Mouse (Mus musculus): ENCODE measurements around the gene Rnasek. TPM values are rescaled to one million over a fixed set of nuclear protein-coding genes. Genes with fewer than 3 reads are reported as not detected.
A peak's percentile ranks its signal among the peaks of the same experiment; 100 is the strongest.

Gene Rnasek
- polyA plus RNA-seq, 1 experiment, result 339 TPM

DNA sequence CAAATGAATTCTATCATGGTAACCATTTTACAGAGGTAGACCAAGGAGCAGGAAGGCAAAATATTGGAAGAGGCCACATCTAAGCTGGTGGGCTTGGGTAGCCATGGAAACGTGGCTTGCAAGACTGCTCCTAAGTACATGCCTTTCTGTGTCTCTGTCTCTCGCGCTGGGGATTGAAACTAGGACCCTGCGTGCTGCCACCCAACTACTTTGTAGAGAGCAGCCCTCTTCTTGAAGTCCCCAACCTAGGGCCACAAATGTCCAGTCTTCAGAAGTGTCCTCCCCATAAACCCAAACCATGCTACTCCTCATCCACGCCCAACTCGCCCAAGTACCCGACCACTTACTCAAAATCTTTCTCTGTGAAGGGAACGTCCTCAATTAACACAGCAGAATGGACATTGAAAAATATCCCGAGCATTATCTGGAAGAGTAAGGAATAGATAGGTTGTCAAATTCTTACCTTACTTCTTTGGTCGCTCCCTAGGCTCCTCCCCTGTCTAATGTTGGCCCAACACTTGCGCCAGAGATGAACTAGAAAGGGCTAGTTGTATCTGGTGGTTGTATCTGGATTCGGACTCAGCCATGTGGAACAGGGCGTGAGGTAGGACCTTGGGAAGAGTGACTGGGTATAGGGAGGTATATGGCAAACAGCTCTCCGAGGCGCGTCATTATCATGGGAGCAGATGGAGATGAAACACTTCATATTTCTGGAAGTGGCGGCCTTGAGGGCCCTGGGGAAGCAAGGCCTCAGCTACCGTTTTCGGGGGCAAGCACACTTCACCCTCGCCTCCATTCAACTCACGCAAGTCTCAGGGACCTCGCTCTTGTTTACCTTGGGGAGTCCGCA, 826 bp downstream of the Rnasek start:
- TF ChIP-seq REST (IDR thresholded peaks at IDR 0.05; ENCODE audit: insufficient read depth, insufficient read length) (no peak), POLR2AphosphoS2 (IDR thresholded peaks at IDR 0.05; ENCODE audit: insufficient read length, low read depth) (peak; percentile 21)
- H3K27me3 ChIP-seq (ENCODE audit: control insufficient read depth, insufficient read depth, insufficient read length), result peaks cover 5% of the 10 kb centered on the region
- H3ac ChIP-seq (ENCODE audit: control insufficient read depth, insufficient read length), result peak overlapping the region; percentile 4
- no peaks in the 10 kb centered on the region for H3K36me3 ChIP-seq (ENCODE audit: control insufficient read depth, insufficient read depth)
- H3K4me3 ChIP-seq, result peak overlapping the region; percentile 60
- peaks cover 13% of the 10 kb centered on the region for H3K79me2 ChIP-seq (ENCODE audit: control insufficient read depth, insufficient read depth)
- peak overlapping the region; percentile 88 for H3K4me2 ChIP-seq (ENCODE audit: low read depth)

DNA sequence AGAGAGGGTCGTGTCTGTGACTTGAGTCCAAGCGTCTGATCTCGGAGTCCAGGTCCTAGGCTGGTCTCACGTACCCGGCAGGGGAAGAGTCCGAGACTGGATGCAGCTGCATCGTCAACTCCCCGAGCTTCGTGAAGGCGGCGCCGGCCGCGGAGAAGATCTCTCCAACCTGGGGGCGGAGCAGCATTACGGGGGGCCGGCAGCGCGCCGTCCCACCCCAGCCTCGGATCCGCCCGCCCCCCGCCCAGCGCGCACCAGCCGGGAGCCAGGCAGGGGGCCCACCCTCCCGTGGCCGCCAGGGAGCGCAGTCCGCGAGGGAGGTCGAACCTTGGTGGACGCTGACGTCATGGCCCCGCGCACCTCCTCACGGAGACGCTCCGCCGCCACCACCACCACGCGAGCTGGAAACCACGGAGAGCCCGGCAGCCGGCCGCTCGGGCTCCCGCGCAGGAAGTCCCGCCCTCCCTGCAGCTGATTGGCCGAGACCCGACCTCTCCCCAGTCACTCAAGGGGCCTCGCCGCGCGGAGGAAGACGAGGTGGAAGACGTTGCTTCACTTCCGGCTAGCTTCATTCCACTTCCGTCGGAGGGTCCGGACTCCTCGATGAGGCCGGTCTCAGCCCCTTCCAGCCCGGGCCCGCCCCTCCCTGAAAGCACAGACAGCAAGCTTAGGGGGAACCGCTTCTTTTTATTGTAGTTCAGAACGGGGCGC, 2.0 kb downstream of the Rnasek start, which contains the start of gene 0610010K14Rik:
0610010K14Rik (minus strand) TSS at position 458 of the 711 bp plus-strand sequence.
- H3ac ChIP-seq (ENCODE audit: control insufficient read depth, insufficient read length), result peak within 1 kb of the TSS; percentile 4
- H3K36me3 ChIP-seq (ENCODE audit: control insufficient read depth, insufficient read depth), result no peaks in the 10 kb centered on the region
- H3K4me2 ChIP-seq (ENCODE audit: low read depth), result peak within 1 kb of the TSS; percentile 94
- H3K4me3 ChIP-seq, result peak within 1 kb of the TSS; percentile 60
- peaks cover 3% of the 10 kb centered on the region for H3K27me3 ChIP-seq (ENCODE audit: control insufficient read depth, insufficient read depth, insufficient read length)
- peaks cover 13% of the 10 kb centered on the region for H3K79me2 ChIP-seq (ENCODE audit: control insufficient read depth, insufficient read depth)
- TF ChIP-seq MYOG (IDR thresholded peaks at IDR 0.05; ENCODE audit: control insufficient read depth in 1 of 3, insufficient read depth in 1 of 3, insufficient read length in 2 of 3, low read depth in 2 of 3) (peak in 1 of 3 experiments; percentile 15), CEBPB (IDR thresholded peaks at IDR 0.05; ENCODE audit: insufficient read depth, poor library complexity, severe bottlenecking) (peak; percentile 70; the same call in 1 of the 2 replicates), TCF12 (IDR thresholded peaks at IDR 0.05; ENCODE audit: insufficient read depth, poor library complexity, severe bottlenecking) (no peak), MYOD1 (IDR thresholded peaks at IDR 0.05; ENCODE audit: control insufficient read depth in 1 of 3, insufficient read length in 2 of 3, low read depth in 2 of 3) (peak in 1 of 3 experiments; percentile 28), POLR2A (IDR thresholded peaks at IDR 0.05; ENCODE audit: insufficient read length, low read depth) (peak; percentile 88), SRF (IDR thresholded peaks at IDR 0.05; ENCODE audit: control insufficient read depth, insufficient read length, low read depth) (peak; percentile 3), POLR2AphosphoS2 (IDR thresholded peaks at IDR 0.05; ENCODE audit: insufficient read length, low read depth) (peak; percentile 96), REST (IDR thresholded peaks at IDR 0.05; ENCODE audit: insufficient read depth, insufficient read length) (peak; percentile 9), MAX (IDR thresholded peaks at IDR 0.05; ENCODE audit: low read depth) (no peak), USF1 (IDR thresholded peaks at IDR 0.05; ENCODE audit: low read depth) (no peak), E2F4 (IDR thresholded peaks at IDR 0.05; ENCODE audit: insufficient read depth) (no peak), TCF3 (IDR thresholded peaks at IDR 0.05; ENCODE audit: insufficient read length, low read depth) (peak; percentile 28)

DNA sequence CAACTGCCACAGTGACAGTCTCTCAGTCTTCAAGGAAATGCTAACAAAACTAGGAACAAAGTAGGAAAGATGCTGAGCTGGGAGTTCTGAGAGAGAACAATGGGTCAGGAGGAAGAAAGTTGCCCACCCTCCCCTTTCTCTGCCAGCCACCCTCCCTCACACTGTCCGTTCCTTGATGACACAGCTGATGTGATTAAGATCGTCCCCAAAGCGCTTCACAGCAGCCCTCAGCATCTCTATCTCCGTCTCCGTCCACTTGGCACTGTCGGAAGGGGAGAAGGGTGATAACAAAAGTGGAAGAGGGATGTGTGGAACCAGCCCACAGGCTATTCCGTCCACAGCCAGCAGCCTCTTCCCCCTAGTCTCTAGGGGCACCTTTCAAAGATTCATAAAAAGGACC, 2.9 kb downstream of the Rnasek start:
- Histone ChIP-seq H3K4me2 (ENCODE audit: low read depth) (peak overlapping the region; percentile 94), H3K4me3 (peak overlapping the region; percentile 60), H3K27me3 (ENCODE audit: control insufficient read depth, insufficient read depth, insufficient read length) (no peaks in the 10 kb centered on the region), H3K79me2 (ENCODE audit: control insufficient read depth, insufficient read depth) (peaks cover 13% of the 10 kb centered on the region), H3K36me3 (ENCODE audit: control insufficient read depth, insufficient read depth) (no peaks in the 10 kb centered on the region), H3ac (ENCODE audit: control insufficient read depth, insufficient read length) (peak overlapping the region; percentile 4)
- TF ChIP-seq MYOG (IDR thresholded peaks at IDR 0.05; ENCODE audit: control insufficient read depth in 1 of 3, insufficient read depth in 1 of 3, insufficient read length in 2 of 3, low read depth in 2 of 3), result no peak
- TF ChIP-seq MYOD1 (IDR thresholded peaks at IDR 0.05; ENCODE audit: control insufficient read depth in 1 of 3, insufficient read length in 2 of 3, low read depth in 2 of 3), result no peak
- TF ChIP-seq E2F4 (IDR thresholded peaks at IDR 0.05; ENCODE audit: insufficient read depth), result no peak
- no peak for TF ChIP-seq TCF12 (IDR thresholded peaks at IDR 0.05; ENCODE audit: insufficient read depth, poor library complexity, severe bottlenecking)
- TF ChIP-seq TCF3 (IDR thresholded peaks at IDR 0.05; ENCODE audit: insufficient read length, low read depth), result no peak
- no peak for TF ChIP-seq SRF (IDR thresholded peaks at IDR 0.05; ENCODE audit: control insufficient read depth, insufficient read length, low read depth)
- TF ChIP-seq POLR2AphosphoS2 (IDR thresholded peaks at IDR 0.05; ENCODE audit: insufficient read length, low read depth), result no peak
- no peak for TF ChIP-seq POLR2A (IDR thresholded peaks at IDR 0.05; ENCODE audit: insufficient read length, low read depth)
- no peak for TF ChIP-seq CEBPB (IDR thresholded peaks at IDR 0.05; ENCODE audit: insufficient read depth, poor library complexity, severe bottlenecking)
- no peak for TF ChIP-seq REST (IDR thresholded peaks at IDR 0.05; ENCODE audit: insufficient read depth, insufficient read length)
- TF ChIP-seq MAX (IDR thresholded peaks at IDR 0.05; ENCODE audit: low read depth), result no peak
- no peak for TF ChIP-seq USF1 (IDR thresholded peaks at IDR 0.05; ENCODE audit: low read depth)

DNA sequence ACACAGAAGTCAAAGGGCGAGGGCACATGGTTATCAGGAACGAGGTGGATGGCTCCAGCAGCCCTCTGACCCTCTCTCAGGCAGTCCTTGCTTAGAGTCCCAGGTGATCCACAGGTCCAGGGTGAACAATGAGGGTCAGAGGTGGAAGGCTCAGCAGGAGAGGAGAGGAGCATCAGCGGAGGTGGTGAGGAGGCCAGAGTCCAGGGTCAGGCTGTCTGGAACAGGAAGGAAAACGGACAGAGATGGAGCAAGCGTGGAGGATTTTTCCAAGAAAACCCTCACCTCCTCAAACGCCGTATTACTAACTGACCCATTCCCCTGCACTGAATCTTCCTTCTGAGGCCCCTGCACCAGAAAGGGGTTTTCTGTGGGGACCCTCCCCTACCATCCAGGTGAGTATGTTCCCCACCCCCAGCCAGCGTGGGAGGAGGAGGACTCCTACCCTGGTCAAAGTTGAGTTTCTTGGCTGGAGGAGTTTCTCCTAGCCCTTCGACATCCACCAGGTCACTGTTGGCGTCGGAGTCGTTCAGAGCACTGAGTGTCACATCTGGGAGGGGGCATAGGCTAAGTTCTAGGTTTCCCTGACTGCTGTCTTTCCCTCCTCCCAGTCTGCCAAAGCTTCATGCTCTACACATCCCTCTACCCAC, 4.3 kb downstream of the Rnasek start:
- H3K36me3 ChIP-seq (ENCODE audit: control insufficient read depth, insufficient read depth), result no peaks in the 10 kb centered on the region

More for the DNA sequence above, 4.3 kb downstream of the Rnasek start:
- Histone ChIP-seq H3K4me3 (no peak overlapping the region), H3K4me2 (ENCODE audit: low read depth) (no peak overlapping the region), H3ac (ENCODE audit: control insufficient read depth, insufficient read length) (no peak overlapping the region), H3K27me3 (ENCODE audit: control insufficient read depth, insufficient read depth, insufficient read length) (no peaks in the 10 kb centered on the region), H3K79me2 (ENCODE audit: control insufficient read depth, insufficient read depth) (peaks cover 13% of the 10 kb centered on the region)
- no peak for TF ChIP-seq POLR2A (IDR thresholded peaks at IDR 0.05; ENCODE audit: insufficient read length, low read depth)
